Mouse (Mus musculus) forebrain, embryonic 10.5 days (tissue): ENCODE results near the gene Ube2o. TPM values are rescaled to one million over a fixed set of nuclear protein-coding genes. Genes with fewer than 3 reads are reported as not detected.

ENCODE experiments used
- DNase-seq: peaks from one replicate; pipeline ENCODE4 v3.0.0-alpha.2; 2017; ENCODE audit warnings: low spot score; ENCODE audit errors: extremely low spot score
- H3K27ac ChIP-seq: fragments of 300-500 bp; sonication (generic); 2 replicates; pipeline ENCODE4 v1.5.1; 2016; ENCODE audit warnings: mild to moderate bottlenecking
- H3K27me3 ChIP-seq: fragments of 300-500 bp; sonication (generic); 2 replicates; pipeline ENCODE4 v1.6.1; 2016; ENCODE audit warnings: mild to moderate bottlenecking; ENCODE audit not compliant: poor library complexity, severe bottlenecking
- H3K36me3 ChIP-seq: fragments of 300-500 bp; sonication (generic); replicated peaks from 2 replicates; pipeline ENCODE4 v1.6.1; 2016; ENCODE audit warnings: mild to moderate bottlenecking, moderate library complexity
- H3K4me1 ChIP-seq: fragments of 300-500 bp; sonication (generic); 2 replicates; pipeline ENCODE4 v1.6.1; 2016
- H3K4me3 ChIP-seq: fragments of 300-500 bp; sonication (generic); 2 replicates; pipeline ENCODE4 v1.5.1; 2016; ENCODE audit warnings: mild to moderate bottlenecking, moderate library complexity
- H3K9me3 ChIP-seq: fragments of 300-500 bp; sonication (generic); 2 replicates; pipeline ENCODE4 v1.6.1; 2016; ENCODE audit warnings: mild to moderate bottlenecking, moderate library complexity
- WGBS: fragments of 180-500 bp; shearing (Covaris S2); methylation state at CpG from one replicate; pipeline ENCODE4 v1.1.7; 2016; 5-methylcytosine and 5-hydroxymethylcytosine counted together
- polyA plus RNA-seq: library from polyadenylated mRNA; unstranded; fragments of >200 nt; fragmentation: Nextera tagmentation; extraction: Ambion mirVana; gene quantifications from 2 replicates; pipeline ENCODE4 v1.2.1, GENCODE M21; 2016

The Ube2o gene
- polyA plus RNA-seq, 1 experiment from 2014 or later, result 10.5 TPM

DNA sequence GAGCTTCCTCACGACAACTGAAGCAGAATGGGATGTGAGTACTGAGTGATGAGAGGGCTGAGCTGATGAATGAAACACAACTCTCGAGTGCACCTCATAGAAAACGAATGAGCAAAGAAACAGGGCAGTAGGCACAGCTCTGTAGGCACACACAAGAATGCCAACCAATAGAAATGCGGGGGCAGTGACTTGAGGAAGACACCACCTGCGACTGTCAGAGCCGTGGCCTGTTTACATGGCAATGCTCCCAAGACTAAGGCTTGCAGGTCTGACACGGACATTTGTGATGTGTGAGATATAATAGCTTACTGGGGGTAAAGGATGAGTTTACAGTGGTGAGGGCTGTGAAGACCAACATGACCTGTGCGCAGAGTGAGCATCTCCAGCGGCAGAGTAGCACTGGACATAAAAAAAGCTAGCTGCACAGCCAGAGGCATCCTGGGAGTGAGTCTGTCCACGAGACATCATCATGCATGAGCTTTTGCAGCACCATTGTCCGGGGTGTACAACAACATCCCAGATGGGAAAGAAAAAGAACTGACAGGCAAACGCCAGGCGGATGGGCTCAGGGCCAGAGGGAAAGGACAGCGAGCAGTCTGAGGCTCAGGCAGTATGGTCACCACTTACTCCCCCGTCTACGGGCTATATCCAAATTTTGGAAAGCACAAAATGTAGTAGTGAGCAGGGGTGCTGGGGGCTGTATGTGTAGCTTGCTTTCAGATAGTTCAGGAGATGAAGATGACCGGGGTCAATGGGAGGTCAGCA is 33.8 kb downstream of the Ube2o start:
- Histone ChIP-seq H3K4me1 (peaks cover 26% of the 10 kb centered on the region), H3K4me3 (no peak overlapping the region), H3K27ac (no peak overlapping the region), H3K9me3 (no peaks in the 10 kb centered on the region), H3K36me3 (peaks cover 69% of the 10 kb centered on the region), H3K27me3 (no peaks in the 10 kb centered on the region)
- no peak for DNase-seq
- 92% methylated on average over 17 of the region's 17 CpGs for WGBS

DNA sequence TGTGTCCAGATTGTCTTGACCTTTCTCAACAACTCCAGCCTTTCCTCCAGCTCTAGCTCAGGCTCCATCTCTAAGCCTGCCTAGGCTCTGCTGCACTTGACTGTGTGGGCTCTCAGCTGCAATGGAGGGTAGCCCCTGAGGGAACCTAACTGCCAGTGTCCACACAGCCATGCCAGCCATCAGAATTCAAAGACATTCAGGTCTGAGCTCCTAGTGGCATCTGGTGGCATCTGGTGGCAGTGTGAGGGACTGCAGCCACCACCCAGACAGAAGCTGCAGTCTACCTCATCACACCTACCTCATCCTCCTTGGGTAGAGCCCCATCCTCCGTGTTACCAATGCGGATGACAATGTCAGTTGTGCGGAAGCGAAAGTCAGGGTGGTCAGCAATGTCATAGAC is 38.1 kb downstream of the Ube2o start:
- H3K27ac ChIP-seq, result no peak overlapping the region
- peaks cover 14% of the 10 kb centered on the region for H3K4me1 ChIP-seq
- no peaks in the 10 kb centered on the region for H3K27me3 ChIP-seq
- H3K36me3 ChIP-seq, result peaks cover 100% of the 10 kb centered on the region
- H3K4me3 ChIP-seq, result no peak overlapping the region
- DNase-seq, result no peak
- 88% methylated on average over 4 of the region's 4 CpGs for WGBS
- H3K9me3 ChIP-seq, result no peaks in the 10 kb centered on the region

GRCm38 (mm10) chr11:116541183-116541582 is 40.1 kb downstream of the Ube2o start:
- Histone ChIP-seq H3K4me1 (peaks cover 14% of the 10 kb centered on the region), H3K36me3 (peaks cover 97% of the 10 kb centered on the region), H3K27me3 (peaks cover 2% of the 10 kb centered on the region), H3K27ac (no peak overlapping the region), H3K9me3 (no peaks in the 10 kb centered on the region), H3K4me3 (no peak overlapping the region)
- no peak for DNase-seq
- WGBS, result 97% methylated on average over 11 of the region's 11 CpGs

DNA sequence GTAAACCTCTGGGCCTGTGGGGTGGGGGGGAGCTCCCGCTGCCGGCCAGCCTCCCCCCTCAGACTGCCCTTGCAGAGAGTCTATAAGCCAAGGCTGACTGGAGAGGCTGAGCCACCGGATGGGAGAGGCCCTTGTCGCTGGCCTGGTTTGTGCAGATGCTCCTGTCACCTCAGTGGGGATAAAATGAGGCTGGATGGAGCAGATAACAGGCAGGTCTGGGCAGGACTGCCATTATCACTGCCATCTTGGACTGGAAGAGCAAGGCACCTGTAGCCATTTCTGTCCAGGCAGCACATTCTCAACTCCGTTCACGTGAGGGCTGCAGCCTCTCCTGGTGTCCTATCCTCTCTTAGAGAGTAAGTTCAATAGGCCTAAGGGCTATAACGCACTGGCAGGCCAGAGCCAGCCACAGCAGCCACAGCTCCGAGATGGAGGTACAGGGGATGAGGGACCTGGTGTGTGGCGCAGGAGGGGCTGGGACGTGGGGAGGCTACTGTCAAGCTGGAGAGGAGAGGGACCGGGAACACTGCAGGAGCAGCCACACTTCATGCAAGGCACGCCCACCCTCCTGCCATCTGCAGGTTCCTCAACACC is 43.0 kb downstream of the Ube2o start:
- no peak for DNase-seq
- Histone ChIP-seq H3K9me3 (no peaks in the 10 kb centered on the region), H3K36me3 (peaks cover 73% of the 10 kb centered on the region), H3K27ac (no peak overlapping the region), H3K4me3 (no peak overlapping the region), H3K4me1 (peaks cover 25% of the 10 kb centered on the region), H3K27me3 (peaks cover 32% of the 10 kb centered on the region)
- WGBS, result 85% methylated on average over 12 of the region's 12 CpGs

DNA sequence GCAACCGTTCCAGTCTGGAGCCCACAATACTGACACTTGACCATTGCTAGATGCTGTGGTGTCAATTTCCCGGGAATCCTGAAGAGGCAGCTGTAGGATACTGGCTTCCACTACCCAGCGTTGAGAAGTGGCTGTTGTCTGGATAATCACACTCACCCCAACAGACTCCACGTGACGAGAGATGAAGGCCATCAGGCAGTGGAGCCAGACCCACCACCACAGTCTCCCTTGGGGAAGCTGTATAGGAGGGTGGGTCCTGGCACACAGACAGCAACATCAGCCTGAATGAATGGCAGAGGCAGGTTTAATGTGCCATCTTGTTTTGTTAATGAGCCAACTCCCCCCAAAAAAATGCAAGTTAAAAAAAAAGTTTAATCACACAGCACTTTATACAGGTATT is 43.9 kb downstream of the Ube2o start:
- Histone ChIP-seq H3K27ac (no peak overlapping the region), H3K4me3 (no peak overlapping the region), H3K4me1 (peaks cover 33% of the 10 kb centered on the region), H3K27me3 (peaks cover 40% of the 10 kb centered on the region), H3K36me3 (peaks cover 64% of the 10 kb centered on the region), H3K9me3 (no peaks in the 10 kb centered on the region)
- 80% methylated on average over 5 of the region's 5 CpGs for WGBS
- DNase-seq, result no peak

DNA sequence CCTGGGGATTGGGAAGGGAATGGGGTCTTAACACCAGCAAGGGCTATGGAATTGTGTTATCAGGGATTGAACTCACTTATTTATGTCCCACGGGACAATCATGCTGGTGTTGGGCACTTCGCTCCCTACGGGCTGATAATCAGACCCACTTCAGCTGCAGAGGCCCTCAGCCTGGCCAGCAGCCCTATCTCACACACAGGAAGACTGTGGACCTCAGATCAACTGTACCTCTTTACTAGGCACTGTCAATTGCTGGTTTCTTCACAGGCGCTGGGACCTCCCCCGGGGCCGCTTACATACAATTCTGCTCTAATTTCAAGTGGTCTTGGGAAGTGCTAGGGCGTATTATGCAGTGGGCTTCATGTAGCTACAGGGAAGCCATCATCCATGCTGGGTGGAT is 44.6 kb downstream of the Ube2o start:
- no peaks in the 10 kb centered on the region for H3K9me3 ChIP-seq
- H3K27me3 ChIP-seq, result peaks cover 47% of the 10 kb centered on the region
- peaks cover 57% of the 10 kb centered on the region for H3K36me3 ChIP-seq
- H3K4me3 ChIP-seq, result no peak overlapping the region
- H3K27ac ChIP-seq, result no peak overlapping the region
- WGBS, result 91% methylated on average over 7 of the region's 7 CpGs
- peaks cover 40% of the 10 kb centered on the region for H3K4me1 ChIP-seq
- no peak for DNase-seq

DNA sequence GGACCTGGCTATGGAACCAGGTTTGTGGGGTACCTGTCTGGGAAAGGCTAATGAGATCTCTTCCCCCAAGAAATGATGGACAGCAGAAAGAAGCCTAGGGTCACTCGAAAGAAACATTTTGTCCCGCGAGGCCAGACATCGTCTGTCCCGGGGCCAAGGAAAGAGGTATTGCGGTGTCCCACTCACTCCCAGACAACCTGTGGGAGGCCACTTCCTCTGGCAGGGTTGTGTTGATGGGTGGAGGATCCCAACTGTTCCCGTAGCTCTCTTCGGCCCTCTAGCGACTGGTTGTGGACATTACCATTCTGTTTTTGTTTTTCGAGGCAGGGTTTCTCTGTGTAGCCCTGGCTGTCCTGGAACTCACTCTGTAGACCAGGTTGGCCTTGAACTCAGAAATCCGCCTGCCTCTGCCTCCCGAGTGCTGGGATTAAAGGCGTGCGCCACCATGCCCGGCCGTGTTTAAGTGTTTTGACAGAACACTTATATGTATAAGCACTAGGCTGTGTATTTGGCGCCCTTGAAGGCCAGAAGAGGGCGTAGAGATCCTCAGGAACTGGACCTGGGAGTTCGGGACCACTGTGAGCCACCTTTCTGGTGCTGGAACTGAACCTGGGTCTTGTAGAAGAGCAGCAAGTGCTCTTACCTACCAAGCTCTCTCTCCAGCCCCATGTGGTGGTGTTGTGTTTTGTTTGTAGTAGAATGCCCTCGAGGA is 46.9 kb downstream of the Ube2o start:
- peaks cover 33% of the 10 kb centered on the region for H3K36me3 ChIP-seq
- peak overlapping the region; percentile 52 for H3K4me3 ChIP-seq
- H3K4me1 ChIP-seq, result peaks cover 57% of the 10 kb centered on the region
- WGBS, result 22% methylated on average over 20 of the region's 20 CpGs
- peaks cover 70% of the 10 kb centered on the region for H3K27me3 ChIP-seq
- no peaks in the 10 kb centered on the region for H3K9me3 ChIP-seq
- peak overlapping the region; percentile 12; the same call in 1 of the 2 replicates for H3K27ac ChIP-seq
- DNase-seq, result peak; percentile 73

GRCm38 (mm10) chr11:116533341-116534153 is 47.7 kb downstream of the Ube2o start:
- peak; percentile 44 for DNase-seq
- WGBS, result 1% methylated on average over 63 of the region's 63 CpGs
- H3K27me3 ChIP-seq, result peaks cover 78% of the 10 kb centered on the region

GRCm38 (mm10) chr11:116532810-116533338 is 48.4 kb downstream of the Ube2o start:
- Histone ChIP-seq H3K4me3 (peak overlapping the region; percentile 52), H3K9me3 (no peaks in the 10 kb centered on the region), H3K4me1 (peaks cover 46% of the 10 kb centered on the region), H3K27me3 (peaks cover 85% of the 10 kb centered on the region), H3K36me3 (peaks cover 19% of the 10 kb centered on the region), H3K27ac (peak overlapping the region; percentile 12; the same call in 1 of the 2 replicates)
- WGBS, result under 1% methylated on average over 50 of the region's 50 CpGs
- peak; percentile 61 for DNase-seq

More at GRCm38 (mm10) chr11:116533341-116534153, 47.7 kb downstream of the Ube2o start:
- peaks cover 49% of the 10 kb centered on the region for H3K4me1 ChIP-seq
- peak overlapping the region; percentile 52 for H3K4me3 ChIP-seq
- peak overlapping the region; percentile 12; the same call in 1 of the 2 replicates for H3K27ac ChIP-seq
- H3K9me3 ChIP-seq, result no peaks in the 10 kb centered on the region
- peaks cover 26% of the 10 kb centered on the region for H3K36me3 ChIP-seq

- WGBS, result under 1% methylated on average over 30 of the region's 30 CpGs
- Histone ChIP-seq H3K9me3 (no peaks in the 10 kb centered on the region), H3K4me1 (peaks cover 46% of the 10 kb centered on the region), H3K4me3 (peak overlapping the region; percentile 52), H3K27me3 (peaks cover 89% of the 10 kb centered on the region), H3K27ac (peak overlapping the region; percentile 12; the same call in 1 of the 2 replicates), H3K36me3 (peaks cover 14% of the 10 kb centered on the region)
- DNase-seq, result no peak
Measured at GRCm38 (mm10) chr11:116532262-116532809, 48.9 kb downstream of the Ube2o start.

DNA sequence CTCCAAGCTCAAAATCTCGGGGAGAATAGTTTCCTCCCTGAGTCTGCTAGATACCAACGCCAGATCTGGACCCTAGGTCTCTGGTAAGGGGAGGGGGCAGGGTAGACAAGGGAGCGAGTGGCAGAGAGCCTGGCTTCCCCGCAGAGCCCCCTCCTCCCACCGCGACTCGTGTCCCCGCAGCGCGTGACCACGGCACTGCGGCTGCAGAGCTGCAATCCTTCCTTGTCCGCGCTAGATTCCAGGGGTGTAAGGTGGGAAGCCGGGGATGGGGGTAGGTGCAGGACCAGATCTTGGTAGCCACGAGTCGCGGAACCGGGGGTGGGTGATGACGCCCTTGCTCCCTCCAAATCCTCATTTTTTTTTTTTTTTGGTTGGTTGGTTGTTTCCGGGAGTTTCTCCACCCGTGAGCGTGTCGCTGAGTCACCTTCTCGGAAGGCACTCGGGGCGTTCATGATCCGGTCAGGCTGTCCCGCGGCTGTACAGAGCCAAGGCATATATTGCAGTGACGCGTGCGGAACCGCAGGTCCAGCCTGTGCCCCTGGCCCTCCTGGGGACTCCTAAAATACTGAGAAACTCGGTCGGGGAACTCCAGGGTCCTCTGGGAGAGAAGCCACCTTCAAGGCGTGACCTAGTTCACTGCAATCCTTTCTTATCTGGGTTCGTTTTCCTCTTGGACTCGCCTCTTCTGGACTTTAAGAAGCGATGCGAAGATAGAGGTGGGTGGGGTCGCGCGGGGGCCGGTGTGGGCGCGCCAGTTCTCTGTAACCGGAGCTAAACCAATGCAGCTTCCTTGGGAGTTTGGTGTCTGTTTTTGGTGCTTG is 49.7 kb downstream of the Ube2o start:
- peaks cover 6% of the 10 kb centered on the region for H3K36me3 ChIP-seq
- H3K4me1 ChIP-seq, result peaks cover 46% of the 10 kb centered on the region
- H3K9me3 ChIP-seq, result no peaks in the 10 kb centered on the region
- 2% methylated on average over 48 of the region's 48 CpGs for WGBS
- DNase-seq, result peak; percentile 39
- H3K4me3 ChIP-seq, result peak overlapping the region; percentile 52
- H3K27me3 ChIP-seq, result peaks cover 92% of the 10 kb centered on the region
- H3K27ac ChIP-seq, result peak overlapping the region; percentile 79
